Mouse (Mus musculus): ENCODE measurements around the gene Rrm1. TPM values are rescaled to one million over a fixed set of nuclear protein-coding genes. Genes with fewer than 3 reads are reported as not detected.
"Not testable (repeated sequence)": the region's sequence is repeated elsewhere in the genome, so short reads cannot be mapped to it uniquely, and the experiment has no call there.

The Rrm1 gene
- polyA plus RNA-seq, 1 experiment, result 46.6 TPM

GRCm38 (mm10) chr7:102472675-102473074 is 31.2 kb downstream of the Rrm1 start:
- Histone ChIP-seq H3K36me3 (replicated peaks; ENCODE audit: low read length) (peaks cover 41% of the 10 kb centered on the region), H3K4me1 (peaks cover 5% of the 10 kb centered on the region), H3K9me3 (no peaks in the 10 kb centered on the region), H3K27me3 (replicated peaks) (no peaks in the 10 kb centered on the region), H3K4me3 (replicated peaks) (no peak overlapping the region)
- TF ChIP-seq FLI1 (IDR thresholded peaks at IDR 0.05; ENCODE audit: low read length) (no peak), GATA1 (IDR thresholded peaks at IDR 0.05; ENCODE audit: borderline replicate concordance, low read length) (no peak)

GRCm38 (mm10) chr7:102476601-102477000 is 35.1 kb downstream of the Rrm1 start:
- peaks cover 36% of the 10 kb centered on the region for H3K4me1 ChIP-seq
- H3K9me3 ChIP-seq, result no peaks in the 10 kb centered on the region
- H3K4me3 ChIP-seq (replicated peaks), result no peak overlapping the region
- no peaks in the 10 kb centered on the region for H3K27me3 ChIP-seq (replicated peaks)
- no peak for TF ChIP-seq FLI1 (IDR thresholded peaks at IDR 0.05; ENCODE audit: low read length)
- TF ChIP-seq GATA1 (IDR thresholded peaks at IDR 0.05; ENCODE audit: borderline replicate concordance, low read length), result no peak
- peaks cover 12% of the 10 kb centered on the region for H3K36me3 ChIP-seq (replicated peaks; ENCODE audit: low read length)

- Histone ChIP-seq H3K36me3 (replicated peaks; ENCODE audit: low read length) (peaks cover 12% of the 10 kb centered on the region), H3K4me1 (peaks cover 41% of the 10 kb centered on the region), H3K9me3 (no peaks in the 10 kb centered on the region), H3K27me3 (replicated peaks) (no peaks in the 10 kb centered on the region), H3K4me3 (replicated peaks) (no peak overlapping the region)
- TF ChIP-seq FLI1 (IDR thresholded peaks at IDR 0.05; ENCODE audit: low read length) (no peak), GATA1 (IDR thresholded peaks at IDR 0.05; ENCODE audit: borderline replicate concordance, low read length) (no peak)
These were observed 35.9 kb downstream of the Rrm1 start for GRCm38 (mm10) chr7:102477377-102477776.

DNA sequence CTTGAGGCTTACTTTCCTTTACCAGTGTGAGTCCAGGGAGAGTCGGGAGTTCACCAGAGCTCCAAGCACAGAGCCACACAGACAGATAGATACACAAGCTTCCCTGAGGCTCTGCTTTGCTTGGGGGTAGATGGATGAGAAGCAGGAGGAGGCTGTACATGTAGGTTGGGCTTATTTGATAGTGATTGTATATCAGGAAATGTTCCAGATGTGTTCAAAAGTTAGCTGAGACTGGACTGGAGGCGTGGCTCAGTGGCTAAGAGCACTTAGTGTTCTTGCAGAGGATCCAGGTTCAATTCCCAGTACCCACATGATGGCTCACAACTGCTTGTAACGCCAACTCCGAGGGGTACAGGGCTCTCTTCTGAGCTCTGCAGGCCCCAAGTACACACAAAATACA is 36.9 kb downstream of the Rrm1 start:
- peaks cover 52% of the 10 kb centered on the region for H3K4me1 ChIP-seq
- no peaks in the 10 kb centered on the region for H3K27me3 ChIP-seq (replicated peaks)
- H3K4me3 ChIP-seq (replicated peaks), result no peak overlapping the region
- TF ChIP-seq GATA1 (IDR thresholded peaks at IDR 0.05; ENCODE audit: borderline replicate concordance, low read length), result no peak
- no peak for TF ChIP-seq FLI1 (IDR thresholded peaks at IDR 0.05; ENCODE audit: low read length)
- H3K9me3 ChIP-seq, result no peaks in the 10 kb centered on the region
- peaks cover 12% of the 10 kb centered on the region for H3K36me3 ChIP-seq (replicated peaks; ENCODE audit: low read length)

GRCm38 (mm10) chr7:102478926-102479325 is 37.4 kb downstream of the Rrm1 start:
- Histone ChIP-seq H3K4me3 (replicated peaks) (no peak overlapping the region), H3K36me3 (replicated peaks; ENCODE audit: low read length) (peaks cover 12% of the 10 kb centered on the region), H3K27me3 (replicated peaks) (no peaks in the 10 kb centered on the region), H3K4me1 (peaks cover 57% of the 10 kb centered on the region), H3K9me3 (no peaks in the 10 kb centered on the region)
- no peak for TF ChIP-seq FLI1 (IDR thresholded peaks at IDR 0.05; ENCODE audit: low read length)

GRCm38 (mm10) chr7:102479368-102480078 is 38.0 kb downstream of the Rrm1 start:
- H3K27me3 ChIP-seq (replicated peaks), result no peaks in the 10 kb centered on the region
- peaks cover 12% of the 10 kb centered on the region for H3K36me3 ChIP-seq (replicated peaks; ENCODE audit: low read length)
- TF ChIP-seq FLI1 (IDR thresholded peaks at IDR 0.05; ENCODE audit: low read length), result no peak
- no peak for TF ChIP-seq GATA1 (IDR thresholded peaks at IDR 0.05; ENCODE audit: borderline replicate concordance, low read length)
- no peak overlapping the region for H3K4me3 ChIP-seq (replicated peaks)
- no peaks in the 10 kb centered on the region for H3K9me3 ChIP-seq
- peaks cover 63% of the 10 kb centered on the region for H3K4me1 ChIP-seq

DNA sequence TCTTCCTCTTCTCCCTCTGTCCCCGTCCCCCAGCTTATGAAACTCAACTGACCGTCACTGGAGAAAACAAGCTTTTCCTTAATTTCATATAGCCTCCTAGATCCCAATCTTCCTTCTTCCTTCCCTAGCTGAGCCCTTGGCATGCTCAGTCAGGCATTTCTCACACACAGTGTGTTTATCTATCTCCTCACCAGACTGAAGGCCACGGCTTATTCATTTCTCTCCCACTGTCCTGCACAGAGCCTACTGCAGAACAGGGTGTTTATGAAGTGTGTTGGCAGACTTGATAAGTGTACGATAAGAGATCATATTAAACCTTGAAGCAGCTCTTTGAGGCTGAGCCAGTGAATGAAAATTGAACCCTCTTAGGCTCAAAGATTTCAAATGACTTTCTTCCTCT is 39.3 kb downstream of the Rrm1 start:
- Histone ChIP-seq H3K36me3 (replicated peaks; ENCODE audit: low read length) (peaks cover 12% of the 10 kb centered on the region), H3K27me3 (replicated peaks) (no peaks in the 10 kb centered on the region), H3K4me1 (peaks cover 76% of the 10 kb centered on the region), H3K4me3 (replicated peaks) (peak overlapping the region; percentile 5), H3K9me3 (no peaks in the 10 kb centered on the region)
- TF ChIP-seq FLI1 (IDR thresholded peaks at IDR 0.05; ENCODE audit: low read length) (no peak), GATA1 (IDR thresholded peaks at IDR 0.05; ENCODE audit: borderline replicate concordance, low read length) (no peak)

- H3K36me3 ChIP-seq (replicated peaks; ENCODE audit: low read length), result peaks cover 12% of the 10 kb centered on the region
- H3K4me1 ChIP-seq, result peaks cover 83% of the 10 kb centered on the region
- H3K4me3 ChIP-seq (replicated peaks), result peak within 1 kb of the TSS; percentile 5
- H3K9me3 ChIP-seq, result no peaks in the 10 kb centered on the region
- H3K27me3 ChIP-seq (replicated peaks), result no peaks in the 10 kb centered on the region
- TF ChIP-seq FLI1 (IDR thresholded peaks at IDR 0.05; ENCODE audit: low read length), result no peak
- TF ChIP-seq GATA1 (IDR thresholded peaks at IDR 0.05; ENCODE audit: borderline replicate concordance, low read length), result no peak
These were observed 40.1 kb downstream of the Rrm1 start, which contains the start of gene Olfr543 for GRCm38 (mm10) chr7:102481579-102481978. Gene Olfr543 (minus strand): TSS chr7:102481679.

GRCm38 (mm10) chr7:102483665-102484064 is 42.2 kb downstream of the Rrm1 start:
- Histone ChIP-seq H3K4me3 (replicated peaks) (peak overlapping the region; percentile 21), H3K27me3 (replicated peaks) (no peaks in the 10 kb centered on the region), H3K4me1 (peaks cover 91% of the 10 kb centered on the region), H3K9me3 (no peaks in the 10 kb centered on the region), H3K36me3 (replicated peaks; ENCODE audit: low read length) (peaks cover 11% of the 10 kb centered on the region)
- no peak for TF ChIP-seq GATA1 (IDR thresholded peaks at IDR 0.05; ENCODE audit: borderline replicate concordance, low read length)
- no peak for TF ChIP-seq FLI1 (IDR thresholded peaks at IDR 0.05; ENCODE audit: low read length)

GRCm38 (mm10) chr7:102484766-102485165 is 43.3 kb downstream of the Rrm1 start:
- H3K9me3 ChIP-seq; H3K27me3 ChIP-seq (replicated peaks): not testable (repeated sequence)
- peak overlapping the region; percentile 59 for H3K4me3 ChIP-seq (replicated peaks)
- H3K36me3 ChIP-seq (replicated peaks; ENCODE audit: low read length), result peaks cover 11% of the 10 kb centered on the region
- H3K4me1 ChIP-seq, result peaks cover 90% of the 10 kb centered on the region

Data from megakaryocyte, embryonic 14.5 days (primary cell).